Mouse (Mus musculus) CD8-positive naive resting alpha-beta T cell, adult 2 months (primary cell): Measurements from ENCODE around the gene Ppm1f.
"Not testable (repeated sequence)": the region's sequence is repeated elsewhere in the genome, so short reads cannot be mapped to it uniquely, and the experiment has no call there.

Source experiments
- DNase-seq, 2 experiments: peaks; one replicate each; pipeline ENCODE4 v3.0.0; 2022; ENCODE audit warnings: low read depth in 2 of 2, low spot score in 2 of 2

Gene Ppm1f

GRCm38 (mm10) chr16:16911641-16912597 lies 15.7 kb downstream of the Ppm1f start:
- DNase-seq: peak; percentile 67 to 72

DNA sequence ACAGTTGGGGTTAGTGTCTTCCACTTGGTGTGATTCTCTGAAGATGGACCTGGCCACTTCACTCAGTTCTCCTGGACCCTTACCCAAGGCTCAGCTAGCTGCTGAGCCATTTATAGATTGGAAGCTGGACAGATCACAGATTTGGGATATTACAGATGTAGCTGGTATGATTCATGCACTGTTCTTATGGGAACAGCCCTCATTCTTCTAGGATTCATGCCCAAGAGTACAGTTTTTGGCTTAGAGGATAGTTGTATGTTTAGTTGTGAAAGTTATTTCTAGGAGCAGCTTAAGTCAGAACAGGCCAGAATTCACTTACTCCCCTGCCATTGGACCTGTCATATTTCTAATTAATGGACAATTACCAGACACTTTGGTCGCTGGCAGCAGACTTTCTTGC lies 17.2 kb downstream of the Ppm1f start:
- DNase-seq: no peak

DNA sequence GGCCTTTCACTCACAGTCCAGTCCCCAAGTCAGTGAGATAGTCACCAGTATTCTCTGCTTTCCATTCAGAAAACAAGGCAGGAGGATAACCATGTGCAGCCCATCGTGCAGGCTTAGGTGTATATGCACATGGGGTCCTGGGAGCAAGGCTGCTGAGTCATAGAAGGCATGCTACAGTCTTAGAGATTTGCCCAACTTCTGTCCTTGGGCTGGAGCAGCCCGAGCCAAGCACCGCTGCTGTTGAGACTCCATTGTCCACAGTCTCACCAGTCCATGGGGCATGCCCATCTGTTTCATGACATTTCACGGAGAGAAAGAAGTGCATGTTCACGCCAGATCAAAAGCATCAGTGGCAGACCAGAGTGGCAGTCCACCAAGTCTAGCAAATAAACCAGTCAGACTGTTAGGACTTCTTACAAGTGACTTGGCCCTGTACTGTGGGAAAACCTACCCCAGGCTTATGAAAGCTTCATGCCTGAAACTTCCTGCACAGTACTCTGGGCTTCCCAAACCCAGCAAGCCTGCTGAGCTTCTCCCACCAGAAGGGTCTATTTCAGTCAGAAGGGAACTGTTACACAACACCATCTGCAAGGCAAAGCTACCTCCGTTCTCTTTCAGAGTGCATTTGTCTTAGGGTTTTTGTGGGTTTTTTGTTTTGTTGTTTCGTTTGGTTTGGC lies 22.3 kb downstream of the Ppm1f start:
- no peak for DNase-seq

- DNase-seq: no peak
Observed at GRCm38 (mm10) chr16:16921021-16921435, 24.8 kb downstream of the Ppm1f start.

DNA sequence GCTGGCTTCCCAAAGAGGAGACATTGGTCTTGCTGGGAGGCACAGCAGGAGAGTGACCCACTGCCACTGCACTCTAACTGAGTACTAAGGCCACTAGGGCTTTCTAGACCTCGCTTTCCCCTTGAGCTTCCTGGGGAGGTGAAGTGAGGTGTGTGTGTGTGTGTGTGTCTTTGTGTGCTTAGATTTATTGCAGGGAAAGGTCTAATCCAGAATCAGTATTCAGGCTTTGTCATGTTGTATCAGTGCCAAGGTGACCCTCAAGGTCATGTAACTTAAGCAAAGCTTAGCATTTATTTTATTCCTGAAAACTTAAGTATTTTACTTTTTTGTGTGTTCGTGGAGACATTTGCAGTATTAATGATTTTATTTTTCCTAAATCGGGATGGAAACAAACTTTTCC lies 28.2 kb downstream of the Ppm1f start:
- no peak for DNase-seq

DNA sequence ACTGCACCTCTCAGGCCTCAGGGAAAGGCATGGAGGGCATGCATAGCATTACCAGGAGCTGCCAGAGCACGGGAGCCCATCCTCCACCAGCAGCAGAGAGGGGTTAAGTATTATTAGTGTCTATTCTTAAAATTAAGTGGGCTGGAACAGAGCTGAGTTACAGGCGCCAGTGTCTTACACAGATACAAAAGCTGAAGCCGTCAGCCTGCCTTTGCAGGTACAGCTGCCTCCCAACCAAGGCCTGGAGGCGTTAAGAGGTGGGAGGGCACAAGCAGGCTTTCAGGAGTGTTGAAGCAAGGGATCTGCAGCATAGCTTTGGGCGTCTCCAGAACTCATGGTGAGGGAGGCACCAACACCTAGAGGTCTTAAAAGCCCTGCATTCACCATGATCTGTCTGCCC lies 30.3 kb downstream of the Ppm1f start:
- DNase-seq: no peak

- not testable (repeated sequence) for DNase-seq
Observed at GRCm38 (mm10) chr16:16928908-16929307, 32.6 kb downstream of the Ppm1f start.

DNA sequence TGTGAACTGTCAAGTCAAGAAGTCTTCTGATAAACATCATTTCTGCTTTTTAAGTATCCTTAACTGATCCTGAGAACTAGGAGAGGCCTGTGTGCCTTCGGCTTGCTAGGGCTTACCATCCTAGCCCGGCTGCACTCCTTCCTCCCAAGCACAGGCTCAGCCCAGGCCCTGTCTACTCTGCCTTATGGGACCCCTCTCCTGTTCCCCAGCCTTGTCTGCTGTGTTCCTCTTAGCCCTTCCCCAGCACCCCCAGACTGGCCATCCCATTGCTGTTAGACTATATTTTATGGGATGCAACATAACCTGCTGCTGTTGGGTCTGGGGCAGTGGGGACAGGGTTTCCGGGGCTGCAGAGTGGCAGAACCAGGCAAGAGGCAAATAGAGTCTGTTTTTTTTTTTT lies 34.1 kb downstream of the Ppm1f start:
- no peak for DNase-seq

DNA sequence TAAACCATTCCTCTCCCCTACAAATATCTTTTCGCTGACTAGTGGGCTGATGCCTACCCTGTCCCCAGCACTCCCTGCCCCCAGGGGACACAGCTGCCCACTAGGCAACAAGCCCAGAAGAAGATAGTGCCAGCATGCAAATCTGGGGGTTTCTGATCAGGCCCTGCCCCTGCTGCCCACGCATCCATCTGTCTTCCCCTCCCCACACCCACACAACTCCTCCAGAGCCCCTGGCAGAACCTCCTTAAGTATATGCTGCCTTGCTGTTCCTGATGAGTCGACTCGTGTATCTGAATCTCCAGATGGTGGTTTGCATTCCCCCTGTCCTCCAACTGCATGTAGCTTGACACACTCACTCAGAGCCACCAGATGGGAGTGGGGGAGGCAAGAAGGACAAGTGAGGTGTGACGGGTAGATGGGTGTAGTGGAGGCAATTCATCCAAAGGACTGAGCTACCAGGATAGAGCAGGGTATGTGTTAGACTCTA lies 34.6 kb downstream of the Ppm1f start:
- no peak for DNase-seq

DNA sequence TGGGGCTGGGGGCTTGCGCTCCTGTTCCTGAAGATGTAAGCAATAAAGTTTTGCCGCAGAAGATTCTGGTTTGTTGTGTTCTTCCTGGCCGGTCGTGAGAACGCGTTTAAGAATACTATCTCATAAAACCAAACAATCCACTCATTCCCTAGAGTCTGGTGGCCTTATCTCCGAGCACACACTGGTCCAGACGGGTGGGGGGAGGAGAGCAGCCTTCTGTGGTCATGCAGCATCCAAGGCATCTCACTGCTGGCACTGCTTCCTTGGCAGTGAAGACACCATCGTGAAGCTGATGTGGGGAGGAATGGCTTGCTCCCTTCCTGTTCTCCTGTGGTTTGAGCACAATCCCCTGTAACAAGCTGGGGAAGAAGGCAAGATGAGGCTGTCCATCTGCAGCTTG lies 43.3 kb downstream of the Ppm1f start:
- DNase-seq: no peak

- DNase-seq: no peak
Observed at GRCm38 (mm10) chr16:16941078-16941477, 44.8 kb downstream of the Ppm1f start.

GRCm38 (mm10) chr16:16958575-16958974 lies 62.3 kb downstream of the Ppm1f start:
- no peak for DNase-seq

DNA sequence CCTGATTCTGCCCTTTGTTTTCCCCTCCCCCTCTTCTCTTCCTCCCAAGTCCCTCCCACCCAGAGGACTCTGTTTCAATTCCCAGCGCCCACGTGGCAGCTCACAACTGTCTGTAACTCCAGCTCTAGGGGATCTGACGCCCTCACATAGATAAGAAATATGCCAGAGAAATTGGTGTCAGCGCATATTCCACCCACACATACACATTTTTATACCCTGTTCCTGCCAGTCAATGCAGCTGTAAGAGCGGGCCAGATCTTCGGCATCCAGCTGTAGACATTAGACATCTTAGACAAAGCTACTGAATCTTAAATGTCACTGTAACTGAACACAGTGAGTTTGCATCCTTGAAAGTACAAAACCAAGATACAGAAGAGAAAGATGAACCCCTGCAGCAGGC lies 63.6 kb downstream of the Ppm1f start:
- DNase-seq: no peak

- DNase-seq: no peak
Observed at GRCm38 (mm10) chr16:16965149-16965548, 68.9 kb downstream of the Ppm1f start.

DNA sequence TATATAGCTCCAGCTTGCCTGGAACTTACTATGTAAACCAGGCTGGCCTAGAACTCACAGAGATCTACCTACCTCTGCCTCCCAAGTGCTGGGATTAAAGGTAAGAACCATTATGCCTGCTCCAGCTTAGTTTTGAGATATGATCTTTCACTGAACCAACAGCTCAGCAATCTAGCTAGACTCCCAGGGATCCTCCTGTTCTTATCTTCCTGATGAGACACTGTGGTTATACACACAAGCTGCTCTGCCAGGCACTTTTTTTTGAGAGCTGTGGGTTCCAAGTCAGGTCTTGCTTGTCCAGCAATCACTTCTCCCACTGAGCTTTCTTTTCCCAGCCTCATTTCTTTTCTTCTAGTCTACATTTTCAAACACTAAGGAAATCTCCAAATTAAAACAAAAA lies 70.0 kb downstream of the Ppm1f start:
- DNase-seq: no peak
